Mouse (Mus musculus): ENCODE measurements around the gene Olfr1348.
"Not testable (repeated sequence)": the region's sequence is repeated elsewhere in the genome, so short reads cannot be mapped to it uniquely, and the experiment has no call there.

Gene Olfr1348

GRCm38 (mm10) chr7:6508648-6509047 lies at the start of gene Olfr1348:
Gene Olfr1348 (minus strand): TSS chr7:6508748.
- DNase-seq, result no peak

- DNase-seq, result no peak
These were observed 17.6 kb upstream of the Olfr1348 start for GRCm38 (mm10) chr7:6526141-6526540.

- no peak for DNase-seq
These were observed 16.5 kb upstream of the Olfr1348 start for GRCm38 (mm10) chr7:6525001-6525400.

GRCm38 (mm10) chr7:6522850-6523249 lies 14.3 kb upstream of the Olfr1348 start, which contains the start of gene Olfr1349:
Gene Olfr1349 (minus strand): TSS chr7:6522950.
- no peak for DNase-seq

GRCm38 (mm10) chr7:6521666-6522065 lies 13.1 kb upstream of the Olfr1348 start:
- DNase-seq, result no peak

GRCm38 (mm10) chr7:6499655-6500054 lies 8.9 kb downstream of the Olfr1348 start, which contains the start of gene Olfr1347:
Gene Olfr1347 (minus strand): TSS chr7:6499755.
- DNase-seq, result no peak

- no peak for DNase-seq
These were observed 21.7 kb downstream of the Olfr1348 start, which contains the start of gene Olfr5 for GRCm38 (mm10) chr7:6486841-6487240. Gene Olfr5 (minus strand): TSS chr7:6486941.

- DNase-seq, result not testable (repeated sequence)
These were observed 30.9 kb downstream of the Olfr1348 start for GRCm38 (mm10) chr7:6477633-6478032.

- DNase-seq, result no peak
These were observed 41.6 kb downstream of the Olfr1348 start, which contains the start of gene Olfr1346 for GRCm38 (mm10) chr7:6466951-6467350. Gene Olfr1346 (plus strand): TSS chr7:6467101.

GRCm38 (mm10) chr7:6456399-6456798 lies 52.1 kb downstream of the Olfr1348 start:
- no peak for DNase-seq

- DNase-seq, result no peak
These were observed 52.7 kb downstream of the Olfr1348 start, which contains the start of gene Olfr1336 for GRCm38 (mm10) chr7:6455868-6456267. Gene Olfr1336 (plus strand): TSS chr7:6456168.

All from layer of hippocampus, adult 9-11 months (tissue).